Mouse (Mus musculus): ENCODE results near the gene Mrps18a. TPM values are rescaled to one million over a fixed set of nuclear protein-coding genes. Genes with fewer than 3 reads are reported as not detected.

Gene Mrps18a
- total and polyA plus RNA-seq, 3 experiments, result 78.1 to 127 (median 126) TPM

GRCm38 (mm10) chr17:46098525-46098924, 12.3 kb upstream of the Mrps18a start:
- Histone ChIP-seq H3K4me2 (ENCODE audit: insufficient read depth, low read depth, poor library complexity, severe bottlenecking) (no peak overlapping the region), H3K36me3 (replicated peaks in 1 of 2; ENCODE audit: control insufficient read depth in 1 of 2, insufficient read depth in 1 of 2, low read length in 1 of 2) (no peaks in the 10 kb centered on the region), H3K79me2 (replicated peaks; ENCODE audit: control insufficient read depth, extremely low read depth, insufficient read depth, poor library complexity, severe bottlenecking) (no peaks in the 10 kb centered on the region), H3K27ac (ENCODE audit: insufficient read depth, low read depth) (no peak overlapping the region), H3K4me3 (replicated peaks in 1 of 3; ENCODE audit: low read depth in 2 of 3, low read length in 2 of 3, poor library complexity in 1 of 3) (no peak overlapping the region), H3K4me1 (ENCODE audit: control insufficient read depth in 1 of 2, insufficient read depth in 2 of 2) (no peaks in the 10 kb centered on the region), H3K27me3 (replicated peaks) (peaks cover 66% of the 10 kb centered on the region), H3K9ac (ENCODE audit: insufficient read depth, low read depth) (no peak overlapping the region), H3K9me3 (replicated peaks; ENCODE audit: low read length) (peaks cover 2% of the 10 kb centered on the region)
- in situ Hi-C loops (cut with MboI; ENCODE audit: low pct_ligation_motif_present, low pct_unique_long_range_greater_than_20kb, low sequenced_read_pairs) (no loop called here), dilution Hi-C loops (cut with MboI; ENCODE audit: extremely low pct_ligation_motif_present, extremely low pct_unique_long_range_greater_than_20kb, low sequenced_read_pairs) (no loop called here)
- TF ChIP-seq NELFE (IDR thresholded peaks at IDR 0.05; ENCODE audit: low read depth, low read length) (no peak), USF2 (conservative IDR thresholded peaks at IDR 0.05; ENCODE audit: low read depth, low read length) (no peak), HCFC1 (IDR thresholded peaks at IDR 0.05; ENCODE audit: low read depth, low read length) (no peak), MEF2A (IDR thresholded peaks at IDR 0.05; ENCODE audit: borderline replicate concordance, low read depth, low read length) (no peak), CHD2 (IDR thresholded peaks at IDR 0.05; ENCODE audit: low read length) (no peak)
- DNase-seq (ENCODE audit: extremely low read depth), result no peak

DNA sequence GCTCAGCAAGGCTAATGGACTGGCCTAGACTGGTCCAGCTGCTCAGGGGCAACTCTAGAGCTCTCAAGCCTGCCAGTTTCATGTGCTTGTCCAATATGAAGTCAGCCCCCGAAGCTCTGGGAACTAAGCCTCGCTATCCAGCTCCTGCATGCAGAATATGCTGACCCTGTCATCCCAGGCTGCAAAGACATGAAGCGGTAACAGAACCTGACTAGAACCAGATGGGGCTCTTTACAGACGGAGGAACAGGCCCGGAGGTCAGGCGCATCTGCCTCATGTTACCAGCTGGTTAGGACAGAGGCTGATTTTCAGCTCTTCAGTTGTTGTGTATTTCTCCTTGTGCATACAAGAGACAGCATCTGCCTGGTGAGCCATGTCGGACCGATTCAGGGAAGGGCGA, 8.9 kb upstream of the Mrps18a start:
- Histone ChIP-seq H3K9me3 (replicated peaks; ENCODE audit: low read length) (no peaks in the 10 kb centered on the region), H3K27me3 (replicated peaks) (peaks cover 54% of the 10 kb centered on the region), H3K4me1 (ENCODE audit: control insufficient read depth in 1 of 2, insufficient read depth in 2 of 2) (peaks cover 5 to 7% of the 10 kb centered on the region in 2 experiments; a peak in 3 of 4 replicates), H3K4me3 (replicated peaks in 1 of 3; ENCODE audit: low read depth in 2 of 3, low read length in 2 of 3, poor library complexity in 1 of 3) (no peak overlapping the region), H3K9ac (ENCODE audit: insufficient read depth, low read depth) (no peak overlapping the region), H3K36me3 (replicated peaks in 1 of 2; ENCODE audit: control insufficient read depth in 1 of 2, insufficient read depth in 1 of 2, low read length in 1 of 2) (no peaks in the 10 kb centered on the region), H3K27ac (ENCODE audit: insufficient read depth, low read depth) (no peak overlapping the region), H3K4me2 (ENCODE audit: insufficient read depth, low read depth, poor library complexity, severe bottlenecking) (no peak overlapping the region), H3K79me2 (replicated peaks; ENCODE audit: control insufficient read depth, extremely low read depth, insufficient read depth, poor library complexity, severe bottlenecking) (no peaks in the 10 kb centered on the region)
- TF ChIP-seq ZKSCAN1 (IDR thresholded peaks at IDR 0.05; ENCODE audit: borderline replicate concordance, low read depth, low read length) (no peak), CHD1 (IDR thresholded peaks at IDR 0.05; ENCODE audit: low read depth, low read length) (no peak), ZMIZ1 (IDR thresholded peaks at IDR 0.05; ENCODE audit: low read depth, low read length) (no peak), RCOR1 (conservative IDR thresholded peaks at IDR 0.05; ENCODE audit: low read depth, low read length) (no peak), ELF1 (IDR thresholded peaks at IDR 0.05; ENCODE audit: low read depth, low read length) (no peak), SIN3A (IDR thresholded peaks at IDR 0.05; ENCODE audit: low read length) (no peak), CTCF (conservative IDR thresholded peaks at IDR 0.05 in 1 of 2, IDR thresholded peaks at IDR 0.05 in 1 of 2; ENCODE audit: low read depth in 2 of 2, low read length in 2 of 2) (no peak), MEF2A (IDR thresholded peaks at IDR 0.05; ENCODE audit: borderline replicate concordance, low read depth, low read length) (no peak), JUN (IDR thresholded peaks at IDR 0.05; ENCODE audit: insufficient read depth, low read depth, low read length) (no peak), TCF12 (IDR thresholded peaks at IDR 0.05; ENCODE audit: low read depth, low read length) (no peak)
- dilution Hi-C loops (cut with MboI; ENCODE audit: extremely low pct_ligation_motif_present, extremely low pct_unique_long_range_greater_than_20kb, low sequenced_read_pairs) (no loop called here), in situ Hi-C loops (cut with MboI; ENCODE audit: low pct_ligation_motif_present, low pct_unique_long_range_greater_than_20kb, low sequenced_read_pairs) (no loop called here)
- DNase-seq (ENCODE audit: extremely low read depth), result no peak

Data from CH12.LX (cell line).